Mouse (Mus musculus) hindbrain, embryonic 10.5 days (tissue): Measurements from ENCODE around the gene Tmem214. TPM values are rescaled to one million over a fixed set of nuclear protein-coding genes. Genes with fewer than 3 reads are reported as not detected.

Experiments used
- DNase-seq: peaks from one replicate; pipeline ENCODE4 v3.0.0-alpha.2; 2017; ENCODE audit warnings: low spot score
- H3K27ac ChIP-seq: fragments of 300-500 bp; sonication (generic); 2 replicates; pipeline ENCODE4 v1.5.1; 2016; ENCODE audit warnings: mild to moderate bottlenecking, moderate library complexity
- H3K27me3 ChIP-seq: fragments of 300-500 bp; sonication (generic); 2 replicates; pipeline ENCODE4 v1.6.1; 2016; ENCODE audit warnings: mild to moderate bottlenecking; ENCODE audit not compliant: poor library complexity, insufficient read depth, severe bottlenecking
- H3K36me3 ChIP-seq: fragments of 300-500 bp; sonication (generic); 2 replicates; pipeline ENCODE4 v1.6.1; 2016; ENCODE audit warnings: mild to moderate bottlenecking, moderate library complexity
- H3K4me1 ChIP-seq: fragments of 300-500 bp; sonication (generic); replicated peaks from 2 replicates; pipeline ENCODE4 v1.6.1; 2016; ENCODE audit warnings: mild to moderate bottlenecking
- H3K4me3 ChIP-seq: fragments of 300-500 bp; sonication (generic); 2 replicates; pipeline ENCODE4 v1.5.1; 2016; ENCODE audit warnings: mild to moderate bottlenecking, moderate library complexity
- H3K9me3 ChIP-seq: fragments of 300-500 bp; sonication (generic); 2 replicates; pipeline ENCODE4 v1.6.1; 2016; ENCODE audit warnings: mild to moderate bottlenecking, moderate library complexity
- WGBS: fragments of 180-500 bp; shearing (Covaris S2); methylation state at CpG from one replicate; pipeline ENCODE4 v1.1.7; 2016; 5-methylcytosine and 5-hydroxymethylcytosine counted together
- polyA plus RNA-seq: library from polyadenylated mRNA; unstranded; fragments of >200 nt; fragmentation: Nextera tagmentation; extraction: Ambion mirVana; gene quantifications from 2 replicates; pipeline ENCODE4 v1.2.1, GENCODE M21; 2016

Gene Tmem214
- polyA plus RNA-seq, 1 experiment from 2014 or later, result 67.6 TPM

GRCm38 (mm10) chr5:30920621-30921020, 52.8 kb downstream of the Tmem214 start:
- no peak for DNase-seq
- H3K4me3 ChIP-seq, result peak overlapping the region; percentile 57
- H3K9me3 ChIP-seq, result no peaks in the 10 kb centered on the region
- peaks cover 50% of the 10 kb centered on the region for H3K4me1 ChIP-seq
- H3K27ac ChIP-seq, result peak overlapping the region; percentile 46; the same call in 1 of the 2 replicates
- H3K36me3 ChIP-seq, result peaks cover 36% of the 10 kb centered on the region
- peaks cover 12% of the 10 kb centered on the region for H3K27me3 ChIP-seq
- WGBS, result 61% methylated on average over 19 of the region's 19 CpGs

DNA sequence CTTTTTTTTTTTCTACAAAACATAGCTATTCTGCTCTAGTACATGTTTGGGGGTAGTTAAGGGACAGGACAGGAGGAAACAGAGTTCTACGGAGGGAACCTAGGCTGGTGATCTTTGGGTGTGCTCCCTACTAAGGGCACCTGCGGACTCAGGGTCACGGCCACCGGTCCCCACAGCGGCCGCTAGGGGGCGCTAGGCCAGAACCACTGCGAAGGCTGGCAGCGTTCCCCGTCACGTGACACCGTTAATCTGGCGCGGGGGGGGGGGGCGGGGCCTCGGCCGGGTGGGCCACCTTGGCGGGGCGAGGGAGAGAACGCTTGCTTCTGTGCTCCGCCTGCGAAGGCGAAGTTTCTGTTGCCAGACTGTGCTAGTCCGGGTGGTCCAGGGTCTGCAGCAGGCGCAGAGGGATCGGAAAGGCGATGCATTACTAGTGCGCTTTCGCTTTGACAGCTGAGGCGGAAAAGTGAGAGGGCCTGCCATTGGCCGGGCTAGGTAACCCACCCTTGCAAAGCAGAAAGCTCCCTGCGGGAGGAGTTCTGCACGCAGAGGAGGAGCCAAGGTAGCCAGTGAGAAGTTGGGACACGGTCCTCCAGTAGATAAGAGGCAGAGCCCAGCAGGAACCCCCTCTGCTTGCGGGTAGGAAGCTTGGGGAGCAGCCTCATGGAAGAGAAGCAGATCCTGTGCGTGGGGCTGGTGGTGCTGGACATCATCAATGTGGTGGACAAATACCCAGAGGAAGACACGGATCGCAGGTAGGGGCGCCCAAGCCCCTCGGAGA, 53.6 kb downstream of the Tmem214 start, which contains the start of gene Khk:
Gene Khk, plus strand, starts transcription at position 176 of the 778 bp plus-strand sequence.
- Histone ChIP-seq H3K36me3 (peaks cover 36% of the 10 kb centered on the region), H3K4me3 (peak within 1 kb of the TSS; percentile 57), H3K9me3 (no peaks in the 10 kb centered on the region), H3K27me3 (peaks cover 12% of the 10 kb centered on the region), H3K4me1 (peaks cover 43% of the 10 kb centered on the region), H3K27ac (peak within 1 kb of the TSS; percentile 85)
- peak; percentile 95 for DNase-seq
- WGBS, result 1% methylated on average over 39 of the region's 40 CpGs

GRCm38 (mm10) chr5:30922581-30923041, 54.8 kb downstream of the Tmem214 start:
- H3K4me3 ChIP-seq, result peak overlapping the region; percentile 57
- no peak for DNase-seq
- no peaks in the 10 kb centered on the region for H3K9me3 ChIP-seq
- H3K27me3 ChIP-seq, result peaks cover 12% of the 10 kb centered on the region
- H3K4me1 ChIP-seq, result peaks cover 36% of the 10 kb centered on the region
- H3K27ac ChIP-seq, result 0 out of 2 replicates have a peak overlapping the region, but pooled peaks have one; percentile 40
- WGBS, result 71% methylated on average over 10 of the region's 10 CpGs
- peaks cover 28% of the 10 kb centered on the region for H3K36me3 ChIP-seq

DNA sequence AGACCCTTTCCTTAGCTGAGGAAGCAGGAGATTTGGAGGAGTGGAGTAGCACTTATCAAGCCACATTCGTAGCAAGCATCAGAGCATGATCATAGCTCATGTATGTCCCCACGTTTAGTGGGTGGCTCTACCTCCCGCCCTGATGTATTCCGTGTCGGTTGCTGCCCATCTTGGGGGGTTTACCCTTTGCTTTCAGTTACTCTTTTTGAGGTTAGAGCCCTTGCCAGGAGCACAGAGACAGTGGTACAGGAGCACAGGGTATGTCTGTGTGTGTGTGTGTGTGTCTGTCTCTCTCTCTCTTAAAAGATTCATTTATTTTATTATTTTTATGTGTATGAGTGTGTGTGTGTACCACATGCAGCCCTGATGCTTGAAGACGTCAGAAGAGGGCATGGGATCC, 55.3 kb downstream of the Tmem214 start:
- Histone ChIP-seq H3K36me3 (peaks cover 23% of the 10 kb centered on the region), H3K4me3 (no peak overlapping the region), H3K27ac (no peak overlapping the region), H3K4me1 (peaks cover 39% of the 10 kb centered on the region), H3K9me3 (no peaks in the 10 kb centered on the region), H3K27me3 (peaks cover 12% of the 10 kb centered on the region)
- no peak for DNase-seq
- WGBS, result 87% methylated on average over 6 of the region's 6 CpGs

DNA sequence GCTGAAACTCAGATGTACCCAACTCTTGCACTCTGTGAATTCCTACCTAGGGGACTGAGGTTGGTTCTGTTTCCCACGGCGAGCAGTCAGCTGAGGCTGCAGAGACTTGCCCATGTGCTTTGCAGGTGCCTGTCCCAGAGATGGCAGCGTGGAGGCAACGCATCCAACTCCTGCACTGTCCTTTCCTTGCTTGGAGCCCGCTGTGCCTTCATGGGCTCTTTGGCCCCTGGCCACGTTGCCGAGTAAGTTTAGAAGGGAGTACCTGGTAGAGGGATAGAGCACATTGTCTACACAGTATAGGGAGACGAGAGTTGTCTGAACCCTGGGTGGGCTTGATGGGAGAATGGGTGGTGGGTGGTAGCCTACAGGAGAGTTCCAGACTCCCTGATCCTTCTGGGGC, 56.8 kb downstream of the Tmem214 start:
- no peak overlapping the region for H3K4me3 ChIP-seq
- WGBS, result 83% methylated on average over 8 of the region's 8 CpGs
- H3K27ac ChIP-seq, result no peak overlapping the region
- H3K4me1 ChIP-seq, result peaks cover 34% of the 10 kb centered on the region
- no peak for DNase-seq
- H3K36me3 ChIP-seq, result peaks cover 8% of the 10 kb centered on the region
- peaks cover 12% of the 10 kb centered on the region for H3K27me3 ChIP-seq
- no peaks in the 10 kb centered on the region for H3K9me3 ChIP-seq

- H3K9me3 ChIP-seq, result no peaks in the 10 kb centered on the region
- no peak for DNase-seq
- H3K4me3 ChIP-seq, result no peak overlapping the region
- H3K36me3 ChIP-seq, result 0 out of 2 replicates have a peak, but pooled peaks cover 4% of the 10 kb centered on the region
- H3K27me3 ChIP-seq, result peaks cover 12% of the 10 kb centered on the region
- H3K4me1 ChIP-seq, result peaks cover 32% of the 10 kb centered on the region
- H3K27ac ChIP-seq, result no peak overlapping the region
- WGBS, result 92% methylated on average over 5 of the region's 5 CpGs
Measured at GRCm38 (mm10) chr5:30925217-30925616, 57.4 kb downstream of the Tmem214 start.

DNA sequence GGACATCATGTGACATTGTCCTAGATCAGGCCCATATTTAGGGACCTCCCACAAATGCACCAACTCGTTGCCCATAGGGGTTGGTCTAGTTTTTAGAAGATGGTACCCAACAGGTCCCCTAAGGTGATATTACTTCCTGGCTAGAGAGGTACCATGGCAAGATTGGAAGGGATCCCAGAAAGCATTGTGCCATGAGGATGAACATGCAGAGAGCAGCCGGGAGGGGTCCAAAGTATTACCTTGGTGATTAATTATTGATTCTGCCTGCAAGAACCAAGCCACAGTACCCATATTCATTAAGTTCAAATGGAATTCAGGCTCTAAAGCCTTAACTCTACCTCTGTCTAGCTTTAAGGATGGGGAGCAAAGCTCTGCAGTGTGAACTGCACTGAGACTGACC, 58.3 kb downstream of the Tmem214 start:
- H3K4me1 ChIP-seq, result peaks cover 23% of the 10 kb centered on the region
- DNase-seq, result no peak
- peaks cover 12% of the 10 kb centered on the region for H3K27me3 ChIP-seq
- no peak overlapping the region for H3K4me3 ChIP-seq
- no peak overlapping the region for H3K27ac ChIP-seq
- no peaks in the 10 kb centered on the region for H3K9me3 ChIP-seq
- no peaks in the 10 kb centered on the region for H3K36me3 ChIP-seq
- WGBS, result 83% methylated on average over 2 of the region's 2 CpGs

DNA sequence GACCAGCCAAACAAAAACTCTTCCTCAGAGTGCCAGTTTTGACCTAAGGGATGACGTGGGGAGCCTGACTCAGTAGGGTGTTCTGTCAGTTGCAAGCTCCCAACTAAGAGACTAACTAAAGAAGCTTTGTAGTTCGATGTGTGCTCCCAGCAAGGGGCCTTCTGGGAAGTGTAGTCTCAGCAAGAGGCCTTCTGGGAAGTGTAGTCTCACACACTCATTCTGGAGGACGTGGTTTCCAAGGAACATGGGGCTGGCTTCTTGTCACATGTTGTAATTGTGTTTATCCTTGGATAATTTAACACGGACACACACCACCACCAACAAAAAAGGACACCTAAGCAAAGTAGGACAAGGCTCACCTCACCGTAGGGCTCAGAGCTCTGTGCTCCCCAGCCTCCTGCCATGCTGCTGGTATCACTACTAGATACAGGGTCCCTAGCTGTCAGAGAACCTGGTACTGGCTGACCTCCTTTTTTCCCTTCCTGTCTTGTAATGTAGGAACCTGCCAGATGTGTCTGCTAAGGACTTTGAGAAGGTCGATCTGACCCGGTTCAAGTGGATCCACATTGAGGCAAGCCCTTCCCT, 60.2 kb downstream of the Tmem214 start:
- WGBS, result 42% methylated on average over 7 of the region's 7 CpGs
- Histone ChIP-seq H3K27me3 (peaks cover 6% of the 10 kb centered on the region; the same call in 1 of the 2 replicates), H3K4me1 (peaks cover 5% of the 10 kb centered on the region; the same call in 1 of the 2 replicates), H3K36me3 (no peaks in the 10 kb centered on the region), H3K4me3 (peak overlapping the region; percentile 30; the same call in 1 of the 2 replicates), H3K9me3 (no peaks in the 10 kb centered on the region), H3K27ac (0 out of 2 replicates have a peak overlapping the region, but pooled peaks have one; percentile 36)
- DNase-seq, result no peak

Other genes with a start within 250 kb of the Tmem214 start
- 25.5 and 28.9 TPM in 2 replicates for gene Slc35f6, start 220.1 kb upstream of the Tmem214 start, polyA plus RNA-seq
- 409 and 440 TPM in 2 replicates for gene Cenpa, start 201.2 kb upstream of the Tmem214 start, polyA plus RNA-seq
- gene Dpysl5, start 156.4 kb upstream of the Tmem214 start, polyA plus RNA-seq, result 87.4 and 151 TPM in 2 replicates
- 21.1 and 41.8 TPM in 2 replicates for gene Mapre3, start 53.4 kb upstream of the Tmem214 start, polyA plus RNA-seq
- 18.4 and 24.2 TPM in 2 replicates for gene Agbl5, start 20.7 kb downstream of the Tmem214 start, polyA plus RNA-seq
- gene Ost4, start 39.8 kb downstream of the Tmem214 start, polyA plus RNA-seq, result 405 and 407 TPM in 2 replicates
- gene Emilin1, start 45.4 kb downstream of the Tmem214 start, polyA plus RNA-seq, result 85.1 and 87.4 TPM in 2 replicates
- gene Khk, start 53.4 kb downstream of the Tmem214 start, polyA plus RNA-seq, result 7.2 and 8.0 TPM in 2 replicates
- gene Cgref1, start 77.6 kb downstream of the Tmem214 start, polyA plus RNA-seq, result 3.7 and 6.7 TPM in 2 replicates
- 147 and 152 TPM in 2 replicates for gene Preb, start 92.3 kb downstream of the Tmem214 start, polyA plus RNA-seq
- gene Tcf23, start 100.7 kb downstream of the Tmem214 start, polyA plus RNA-seq, result not detected in 2 replicates
- gene Atraid, start 180.3 kb downstream of the Tmem214 start, polyA plus RNA-seq, result 86.2 and 110 TPM in 2 replicates
- gene Slc5a6, start 180.9 kb downstream of the Tmem214 start, polyA plus RNA-seq, result 8.1 and 10.1 TPM in 2 replicates
- 43.5 and 55.9 TPM in 2 replicates for gene Cad, start 186.8 kb downstream of the Tmem214 start, polyA plus RNA-seq
- not detected in 2 replicates for gene Dnajc5g, start 238.3 kb downstream of the Tmem214 start, polyA plus RNA-seq
- gene Slc30a3, start 240.2 kb downstream of the Tmem214 start, polyA plus RNA-seq, result 2.1 and 9.3 TPM in 2 replicates
- gene Trim54, start 248.7 kb downstream of the Tmem214 start, polyA plus RNA-seq, result not detected in 2 replicates